Mouse (Mus musculus) B cell, adult 2 months (primary cell): Measurements from ENCODE around the gene H13.

ENCODE experiments used
- DNase-seq, 2 experiments: peaks; one replicate each; pipeline ENCODE4 v3.0.0; 2022

The H13 gene

DNA sequence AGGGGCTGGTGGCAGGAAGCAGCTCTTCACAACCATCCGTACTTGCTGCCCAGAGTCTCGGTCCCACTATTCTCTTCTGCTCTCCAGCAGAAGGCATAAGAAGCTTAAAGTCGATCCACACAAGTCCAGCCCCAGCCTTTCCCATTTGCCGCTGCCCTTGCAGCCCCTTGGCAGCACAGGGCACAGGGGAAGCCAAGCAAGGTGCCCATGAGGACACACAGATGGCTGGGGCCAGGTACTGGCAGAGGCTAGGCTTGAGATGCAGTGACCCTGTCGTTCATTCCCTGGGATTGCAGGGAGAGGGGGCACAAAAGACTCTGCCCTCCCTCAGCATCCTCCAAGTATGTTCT lies 35.0 kb downstream of the H13 start:
- DNase-seq = no peak

- no peak for DNase-seq
Observed at GRCm38 (mm10) chr2:152704811-152705370, 35.6 kb downstream of the H13 start.

- no peak for DNase-seq
Observed at GRCm38 (mm10) chr2:152705993-152706571, 36.8 kb downstream of the H13 start.

GRCm38 (mm10) chr2:152707186-152707585 lies 37.9 kb downstream of the H13 start:
- no peak for DNase-seq

- DNase-seq = no peak
Observed at GRCm38 (mm10) chr2:152707627-152708026, 38.4 kb downstream of the H13 start.

DNA sequence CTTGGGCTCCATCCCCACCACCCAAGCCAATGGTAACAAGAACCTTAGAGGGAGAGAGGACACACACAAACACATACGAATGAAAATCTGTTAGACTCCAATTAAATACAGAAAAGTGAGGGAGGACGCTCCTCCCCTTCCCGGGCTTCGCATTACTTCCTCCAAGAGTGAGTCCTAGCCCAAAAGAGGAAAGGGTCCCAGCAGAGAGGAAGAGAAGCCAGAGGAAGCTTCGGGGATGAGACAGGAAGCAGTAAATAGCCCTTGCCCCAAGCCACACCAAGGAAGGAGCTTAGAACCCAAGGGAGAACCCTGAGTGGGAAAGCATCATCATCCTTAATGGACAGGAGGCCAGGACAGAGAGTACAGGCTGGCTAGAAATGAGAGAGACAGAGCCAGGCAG lies 39.8 kb downstream of the H13 start:
- DNase-seq = no peak

DNA sequence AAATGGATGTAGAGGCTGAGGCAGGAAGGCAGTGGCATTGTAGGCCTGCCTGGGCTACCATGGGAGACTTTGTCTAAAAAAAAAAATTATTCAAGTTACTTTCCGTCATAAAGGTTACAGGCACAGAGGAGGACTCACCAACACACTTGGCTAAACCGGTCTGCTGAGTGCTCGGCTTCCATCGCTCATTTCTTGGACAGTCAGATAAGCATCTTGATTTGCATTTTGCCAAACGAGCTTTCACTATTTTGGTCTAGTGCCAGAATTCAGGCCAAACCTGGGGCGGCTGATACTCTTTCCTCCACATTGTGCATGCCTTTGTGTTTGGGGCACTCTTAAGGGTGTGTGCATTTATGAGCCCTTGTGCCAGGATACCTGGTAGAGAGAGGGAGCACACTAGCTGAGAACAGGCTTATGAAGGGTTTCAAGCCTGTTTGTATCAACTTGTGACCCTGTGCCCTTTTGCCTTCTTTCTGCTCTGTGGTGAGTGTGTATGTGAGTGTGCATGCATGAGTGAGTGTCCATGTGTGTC lies 47.0 kb downstream of the H13 start:
- DNase-seq = no peak

DNA sequence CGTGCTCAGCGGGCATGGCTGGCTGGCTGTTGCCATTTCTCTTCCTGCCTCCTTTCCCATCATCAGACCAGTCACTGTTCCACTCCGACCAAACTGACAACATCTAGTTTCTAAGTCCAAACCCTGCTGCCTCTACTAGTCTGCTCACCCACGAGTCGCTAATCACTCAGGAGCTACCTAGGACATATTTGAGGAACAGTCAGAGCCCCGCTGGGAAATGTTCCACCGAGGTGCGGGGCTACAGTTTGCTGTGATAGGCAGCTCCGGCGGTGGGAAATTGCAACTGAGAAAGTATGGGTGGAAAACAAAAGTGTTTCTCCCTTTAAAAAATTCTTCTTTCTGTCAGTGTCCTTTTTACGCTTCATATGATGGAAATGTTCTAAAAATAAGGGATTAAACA lies 48.4 kb downstream of the H13 start:
- DNase-seq = no peak

GRCm38 (mm10) chr2:152718076-152718475 lies 48.8 kb downstream of the H13 start:
- no peak for DNase-seq

DNA sequence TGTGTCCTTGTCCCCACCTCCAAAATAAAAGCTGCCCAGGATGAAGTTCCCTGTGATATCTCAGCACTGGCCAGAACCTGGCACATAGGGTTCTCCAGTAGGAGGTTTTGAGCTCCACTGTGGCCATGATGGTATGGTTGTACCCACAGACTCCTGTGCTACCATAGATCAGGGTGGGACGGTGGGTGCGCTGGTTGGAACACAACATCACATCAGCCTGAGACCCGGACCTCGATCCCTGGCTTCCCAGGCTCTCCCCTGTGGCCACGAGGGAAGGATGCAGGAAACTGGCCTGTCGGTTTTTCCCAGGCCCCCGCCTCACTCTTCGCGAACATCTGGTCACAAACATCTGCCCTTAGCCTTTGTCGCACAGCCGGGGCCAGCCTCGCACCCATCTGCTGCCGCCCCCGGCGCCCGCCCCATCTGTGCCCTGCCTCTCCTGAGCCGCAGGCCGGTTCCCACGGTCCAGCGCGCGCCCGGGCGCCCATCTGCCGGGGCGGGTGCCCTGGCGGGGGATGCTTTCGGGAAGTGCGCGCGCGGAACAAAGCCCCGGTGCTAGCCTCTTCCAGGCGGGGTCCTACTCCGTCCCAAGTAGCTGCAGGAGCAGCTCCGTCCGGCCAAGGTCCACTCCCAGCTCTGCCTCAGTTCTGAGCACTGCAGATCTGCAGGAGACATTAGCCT lies 54.5 kb downstream of the H13 start:
- DNase-seq = peak in 1 of 2 experiments; percentile 15

DNA sequence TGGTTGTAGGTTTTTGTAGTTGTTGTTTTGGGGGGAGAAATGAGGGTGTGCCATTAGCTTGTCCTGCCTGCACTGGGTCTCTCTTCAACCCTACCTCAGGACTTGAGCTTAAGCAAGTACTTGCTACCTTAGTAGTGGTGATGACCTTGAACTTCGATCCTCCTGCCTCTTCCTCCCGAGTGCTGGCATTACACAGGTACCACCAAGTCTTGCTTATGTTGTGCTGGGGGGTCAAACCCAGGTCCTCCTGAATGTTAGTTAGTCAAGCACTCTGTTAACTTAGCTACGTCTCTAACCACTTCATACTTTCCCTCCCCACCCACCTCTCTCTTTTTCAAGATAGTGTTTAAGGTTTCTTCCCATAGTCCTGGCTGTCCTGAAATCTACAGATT lies 55.1 kb downstream of the H13 start:
- no peak for DNase-seq

DNA sequence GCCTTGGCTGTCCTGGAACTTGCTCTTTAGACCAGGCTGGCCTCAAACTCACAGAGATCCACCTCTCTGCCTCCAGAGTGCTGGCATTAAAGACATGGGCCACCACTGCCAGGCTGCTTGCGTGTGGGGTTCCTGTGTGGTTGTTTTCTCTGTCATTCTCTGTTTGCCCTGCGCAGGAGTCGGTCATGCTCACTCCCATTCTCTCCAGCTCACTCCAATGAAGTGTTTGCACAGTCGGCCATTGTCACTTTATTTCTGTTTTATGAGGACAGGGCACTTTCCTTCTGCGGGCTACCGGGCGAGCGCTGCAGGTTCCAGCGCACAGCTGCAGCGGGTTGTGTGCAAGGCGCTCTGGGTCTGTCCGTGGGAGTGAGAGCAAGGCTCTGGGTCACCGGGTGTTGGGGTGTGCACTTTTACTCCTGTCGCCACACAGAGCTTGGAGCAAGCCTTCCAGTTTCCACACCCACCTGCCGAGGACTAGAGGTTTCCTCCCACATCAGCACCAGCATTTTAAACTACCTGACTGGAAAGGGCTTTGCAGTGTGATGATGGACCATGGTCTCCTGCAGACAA lies 56.0 kb downstream of the H13 start:
- no peak for DNase-seq

DNA sequence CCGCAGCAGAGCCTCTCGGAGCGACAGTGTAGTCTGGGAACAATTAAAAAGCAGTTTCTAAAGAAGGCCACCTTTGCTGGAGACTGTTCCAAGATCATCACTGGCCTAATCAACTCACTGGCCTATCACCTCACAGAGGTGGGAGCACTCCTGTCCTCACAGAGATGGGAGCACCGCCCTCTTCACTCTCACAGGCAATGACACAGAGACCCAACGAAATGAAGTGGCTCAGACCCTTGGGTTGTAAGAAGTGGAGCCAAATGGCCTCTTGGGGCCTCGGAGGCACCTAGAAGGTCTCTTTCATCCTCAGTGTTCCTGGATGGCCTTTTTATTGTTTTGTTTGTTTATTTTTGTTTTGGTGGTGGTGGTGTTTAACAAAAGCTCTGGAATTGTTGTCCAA lies 57.0 kb downstream of the H13 start:
- DNase-seq = no peak

DNA sequence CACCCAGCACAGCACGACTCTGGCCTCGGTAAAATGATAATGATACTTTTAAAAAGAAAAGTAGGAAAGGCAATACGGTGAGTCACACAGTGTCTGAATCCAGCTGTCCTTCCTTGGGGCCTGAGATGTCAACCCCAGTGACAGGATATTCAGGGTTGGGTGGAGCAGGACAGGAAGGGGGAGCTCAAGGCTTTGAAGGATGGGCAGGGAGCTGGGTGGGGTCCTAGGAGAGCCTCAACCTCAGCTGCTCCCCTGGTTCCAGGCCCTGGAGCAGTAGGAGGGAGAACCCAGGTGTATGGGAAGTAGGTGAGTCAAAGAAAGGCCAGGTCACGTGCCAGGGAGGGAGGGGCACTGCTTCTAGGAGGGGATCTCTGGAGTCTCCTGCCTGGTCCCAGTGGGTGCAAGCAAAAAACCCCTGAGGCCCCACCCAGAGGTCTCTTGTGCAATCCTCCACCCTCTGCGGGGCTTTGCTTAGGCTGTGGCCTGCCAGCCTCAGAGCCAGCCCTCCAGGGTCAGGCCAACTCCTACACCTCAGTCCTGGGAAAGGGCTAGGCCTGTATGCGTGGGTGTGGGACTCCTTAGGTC lies 57.6 kb downstream of the H13 start:
- no peak for DNase-seq

DNA sequence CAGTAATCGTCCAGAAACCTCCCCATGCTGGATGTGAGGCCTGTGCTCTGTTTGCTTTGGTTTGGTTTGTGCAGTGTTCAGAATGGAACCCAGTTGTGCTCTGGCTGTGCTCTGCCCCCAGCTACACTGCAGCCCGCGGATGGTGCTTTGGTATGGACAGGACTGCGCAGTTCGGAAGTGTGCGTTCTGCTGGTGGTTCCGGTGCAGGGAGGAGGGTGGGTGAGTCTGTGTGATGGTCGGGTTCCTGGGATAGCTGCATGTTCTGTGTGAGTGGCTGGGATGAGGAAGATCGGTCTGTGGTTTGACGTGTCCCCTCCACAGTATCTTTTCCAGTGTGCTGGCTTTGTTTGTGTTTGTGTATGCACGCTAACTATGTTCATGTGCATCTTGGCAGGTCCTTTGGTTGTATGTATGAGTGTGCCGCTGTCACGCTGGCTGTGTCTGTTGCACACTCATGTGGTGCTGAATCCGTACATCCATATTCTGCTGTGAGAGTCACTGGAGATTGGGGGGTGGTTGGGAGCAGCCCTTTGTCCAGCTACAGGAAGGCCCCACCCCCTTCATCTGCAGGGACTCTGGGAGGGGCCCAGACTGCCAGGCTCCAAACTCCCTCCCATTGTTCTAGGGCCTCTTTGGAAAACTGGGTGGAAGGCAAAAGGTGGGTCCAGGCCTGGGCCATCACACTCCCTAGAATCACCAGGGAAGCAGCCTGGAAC lies 58.7 kb downstream of the H13 start:
- no peak for DNase-seq

DNA sequence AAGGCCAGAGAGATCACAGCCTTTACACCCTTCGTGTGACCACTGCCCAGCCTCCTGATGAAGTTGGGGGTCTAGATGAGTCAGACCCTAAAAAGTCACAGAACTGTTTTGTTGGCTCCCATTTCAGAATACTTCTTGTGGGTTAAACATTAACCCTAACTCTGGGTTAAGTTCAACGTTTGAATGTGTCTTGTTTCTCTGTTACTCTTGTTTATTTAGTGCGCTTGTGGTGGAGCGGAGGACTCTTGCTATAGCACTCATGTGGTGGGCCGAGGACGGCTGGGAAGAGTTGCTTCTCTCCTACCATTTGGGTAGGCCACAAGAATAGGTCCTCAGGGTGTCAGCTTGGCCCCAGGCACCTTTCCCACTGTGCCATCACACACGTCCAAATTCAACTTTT lies 59.3 kb downstream of the H13 start:
- no peak for DNase-seq

GRCm38 (mm10) chr2:152729013-152729635 lies 59.9 kb downstream of the H13 start:
- DNase-seq = no peak

DNA sequence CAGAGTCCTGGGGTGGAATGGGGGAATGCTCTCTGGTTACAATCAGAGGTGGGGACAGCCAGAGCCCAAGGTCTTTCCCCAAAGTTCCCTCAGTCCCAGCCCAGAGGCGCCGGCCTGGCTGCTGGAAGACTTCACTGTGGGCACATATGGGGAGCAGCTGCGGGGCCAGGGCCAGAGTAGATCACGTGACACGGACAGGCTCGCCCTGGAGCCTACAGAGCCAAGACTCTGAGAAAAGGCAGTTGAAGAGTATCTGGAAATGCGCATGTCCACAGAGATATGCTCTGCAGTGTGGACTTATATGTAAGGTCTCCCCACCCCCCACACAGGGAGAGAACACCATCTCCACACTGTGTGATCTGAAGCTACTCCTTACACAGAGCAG lies 60.4 kb downstream of the H13 start:
- DNase-seq = no peak

DNA sequence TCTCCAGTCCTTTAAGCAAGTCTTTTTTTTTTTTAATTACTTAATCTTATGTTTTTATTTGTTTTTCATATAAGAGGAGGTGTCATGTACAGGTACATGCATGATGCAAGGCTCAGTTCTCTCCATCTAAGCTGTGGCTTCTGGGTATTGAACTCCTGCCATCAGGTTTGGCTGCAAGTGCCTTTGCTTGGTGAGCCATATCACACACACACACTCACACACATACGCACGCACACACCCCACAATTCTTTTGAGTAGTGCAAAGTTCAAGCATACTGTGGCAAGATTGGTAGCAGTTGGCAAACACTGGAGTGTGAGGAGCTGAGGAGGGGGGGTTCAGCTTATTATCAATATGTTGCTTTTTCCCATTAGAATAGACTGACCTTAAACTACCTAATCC lies 63.9 kb downstream of the H13 start:
- peak; percentile 31 to 36 for DNase-seq

GRCm38 (mm10) chr2:152734501-152734900 lies 65.2 kb downstream of the H13 start:
- DNase-seq = no peak

DNA sequence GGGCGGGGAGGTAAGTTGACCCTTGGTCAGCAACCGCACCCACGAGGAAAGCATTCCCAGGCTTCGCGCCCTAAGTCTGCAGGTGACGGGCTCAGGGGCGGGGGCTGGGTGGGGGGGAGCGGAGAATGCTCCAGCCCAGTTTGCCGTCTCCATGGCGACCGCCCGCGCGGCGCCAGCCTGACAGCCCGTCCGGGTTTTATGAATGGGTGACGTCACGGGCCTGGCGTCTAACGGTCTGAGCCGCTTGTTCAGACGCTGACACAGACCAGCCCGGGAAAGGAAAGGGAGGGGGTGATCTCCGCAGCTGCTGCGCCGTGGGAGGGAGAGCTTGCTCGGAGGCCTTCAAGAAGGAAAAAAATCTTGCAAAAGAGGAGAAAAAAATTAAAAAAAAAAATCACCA lies 65.7 kb downstream of the H13 start:
- DNase-seq = peak; percentile 71 to 73

GRCm38 (mm10) chr2:152736090-152736601 lies 66.9 kb downstream of the H13 start, which contains the start of gene Id1:
Gene Id1, plus strand, starts transcription at chr2:152736251.
- DNase-seq = peak; percentile 45 to 54
